Mouse (Mus musculus): ENCODE data around the gene Ctrc. TPM values are rescaled to one million over a fixed set of nuclear protein-coding genes. Genes with fewer than 3 reads are reported as not detected.
A peak's percentile ranks its signal among the peaks of the same experiment; 100 is the strongest.

Ctrc gene
- total and polyA plus RNA-seq, 3 experiments = not detected

- dilution Hi-C loops (cut with MboI; ENCODE audit: extremely low pct_ligation_motif_present, extremely low pct_unique_long_range_greater_than_20kb, low sequenced_read_pairs) = no loop called here
- DNase-seq (ENCODE audit: extremely low read depth) = no peak
- H3K9me3 ChIP-seq (replicated peaks; ENCODE audit: low read length) = no peaks in the 10 kb centered on the region
- H3K27me3 ChIP-seq (replicated peaks) = no peaks in the 10 kb centered on the region
- peaks cover 0 to 8% of the 10 kb centered on the region in 2 experiments; a peak in 2 of 4 replicates for H3K4me1 ChIP-seq (ENCODE audit: control insufficient read depth in 1 of 2, insufficient read depth in 2 of 2)
- no peaks in the 10 kb centered on the region for H3K79me2 ChIP-seq (replicated peaks; ENCODE audit: control insufficient read depth, extremely low read depth, insufficient read depth, poor library complexity, severe bottlenecking)
- in situ Hi-C loops (cut with MboI; ENCODE audit: low pct_ligation_motif_present, low pct_unique_long_range_greater_than_20kb, low sequenced_read_pairs) = no loop called here
- H3K4me3 ChIP-seq (replicated peaks in 1 of 3; ENCODE audit: low read depth in 2 of 3, low read length in 2 of 3, poor library complexity in 1 of 3) = no peak overlapping the region
- H3K27ac ChIP-seq (ENCODE audit: insufficient read depth, low read depth) = no peak overlapping the region
- TF ChIP-seq TCF12 (IDR thresholded peaks at IDR 0.05; ENCODE audit: low read depth, low read length) (0 out of 2 replicates have a peak, but pooled peaks have one; percentile 19), ZMIZ1 (IDR thresholded peaks at IDR 0.05; ENCODE audit: low read depth, low read length) (no peak)
- H3K36me3 ChIP-seq (replicated peaks in 1 of 2; ENCODE audit: control insufficient read depth in 1 of 2, insufficient read depth in 1 of 2, low read length in 1 of 2) = no peaks in the 10 kb centered on the region
- H3K9ac ChIP-seq (ENCODE audit: insufficient read depth, low read depth) = no peak overlapping the region
- no peak overlapping the region for H3K4me2 ChIP-seq (ENCODE audit: insufficient read depth, low read depth, poor library complexity, severe bottlenecking)
Measured at GRCm38 (mm10) chr4:141828177-141828576, 18.0 kb downstream of the Ctrc start.

- Histone ChIP-seq H3K27ac (ENCODE audit: insufficient read depth, low read depth) (no peak overlapping the region), H3K4me3 (replicated peaks in 1 of 3; ENCODE audit: low read depth in 2 of 3, low read length in 2 of 3, poor library complexity in 1 of 3) (no peak overlapping the region), H3K4me2 (ENCODE audit: insufficient read depth, low read depth, poor library complexity, severe bottlenecking) (no peak overlapping the region), H3K27me3 (replicated peaks) (no peaks in the 10 kb centered on the region), H3K9ac (ENCODE audit: insufficient read depth, low read depth) (no peak overlapping the region), H3K79me2 (replicated peaks; ENCODE audit: control insufficient read depth, extremely low read depth, insufficient read depth, poor library complexity, severe bottlenecking) (no peaks in the 10 kb centered on the region), H3K36me3 (replicated peaks in 1 of 2; ENCODE audit: control insufficient read depth in 1 of 2, insufficient read depth in 1 of 2, low read length in 1 of 2) (no peaks in the 10 kb centered on the region), H3K4me1 (ENCODE audit: control insufficient read depth in 1 of 2, insufficient read depth in 2 of 2) (peaks cover 0 to 10% of the 10 kb centered on the region in 2 experiments; a peak in 2 of 4 replicates), H3K9me3 (replicated peaks; ENCODE audit: low read length) (no peaks in the 10 kb centered on the region)
- dilution Hi-C loops (cut with MboI; ENCODE audit: extremely low pct_ligation_motif_present, extremely low pct_unique_long_range_greater_than_20kb, low sequenced_read_pairs) (no loop called here), in situ Hi-C loops (cut with MboI; ENCODE audit: low pct_ligation_motif_present, low pct_unique_long_range_greater_than_20kb, low sequenced_read_pairs) (no loop called here)
- no peak for DNase-seq (ENCODE audit: extremely low read depth)
- TF ChIP-seq IRF4 (IDR thresholded peaks at IDR 0.05; ENCODE audit: low read depth, low read length) = no peak
- no peak for TF ChIP-seq MEF2A (IDR thresholded peaks at IDR 0.05; ENCODE audit: borderline replicate concordance, low read depth, low read length)
- no peak for TF ChIP-seq ETS1 (conservative IDR thresholded peaks at IDR 0.05; ENCODE audit: low read depth, low read length)
- TF ChIP-seq GABPA (IDR thresholded peaks at IDR 0.05; ENCODE audit: insufficient replicate concordance, low read depth, low read length) = no peak
- TF ChIP-seq PAX5 (IDR thresholded peaks at IDR 0.05; ENCODE audit: low read length) = no peak
- TF ChIP-seq TCF12 (IDR thresholded peaks at IDR 0.05; ENCODE audit: low read depth, low read length) = no peak
- TF ChIP-seq CHD2 (IDR thresholded peaks at IDR 0.05; ENCODE audit: low read length) = no peak
- no peak for TF ChIP-seq USF2 (conservative IDR thresholded peaks at IDR 0.05; ENCODE audit: low read depth, low read length)
- no peak for TF ChIP-seq ZC3H11A (IDR thresholded peaks at IDR 0.05; ENCODE audit: low read depth, low read length)
- no peak for TF ChIP-seq MYC (IDR thresholded peaks at IDR 0.05; ENCODE audit: low read depth, low read length)
- no peak for TF ChIP-seq KAT2A (IDR thresholded peaks at IDR 0.05; ENCODE audit: insufficient replicate concordance, low read length)
- TF ChIP-seq TBP (conservative IDR thresholded peaks at IDR 0.05; ENCODE audit: low read depth, low read length) = no peak
- TF ChIP-seq ZKSCAN1 (IDR thresholded peaks at IDR 0.05; ENCODE audit: borderline replicate concordance, low read depth, low read length) = no peak
- TF ChIP-seq JUN (IDR thresholded peaks at IDR 0.05; ENCODE audit: insufficient read depth, low read depth, low read length) = no peak
- TF ChIP-seq BHLHE40 (IDR thresholded peaks at IDR 0.05; ENCODE audit: low read depth, low read length) = no peak
- TF ChIP-seq ZNF384 (IDR thresholded peaks at IDR 0.05; ENCODE audit: low read depth, low read length) = no peak
- TF ChIP-seq RCOR1 (conservative IDR thresholded peaks at IDR 0.05; ENCODE audit: low read depth, low read length) = no peak
- no peak for TF ChIP-seq NRF1 (IDR thresholded peaks at IDR 0.05; ENCODE audit: low read depth, low read length)
- no peak for TF ChIP-seq NELFE (IDR thresholded peaks at IDR 0.05; ENCODE audit: low read depth, low read length)
- TF ChIP-seq E2F4 (IDR thresholded peaks at IDR 0.05; ENCODE audit: insufficient replicate concordance, low read depth, low read length) = no peak
Measured at GRCm38 (mm10) chr4:141827401-141827800, 18.8 kb downstream of the Ctrc start.
